In the genomic region with DNA sequence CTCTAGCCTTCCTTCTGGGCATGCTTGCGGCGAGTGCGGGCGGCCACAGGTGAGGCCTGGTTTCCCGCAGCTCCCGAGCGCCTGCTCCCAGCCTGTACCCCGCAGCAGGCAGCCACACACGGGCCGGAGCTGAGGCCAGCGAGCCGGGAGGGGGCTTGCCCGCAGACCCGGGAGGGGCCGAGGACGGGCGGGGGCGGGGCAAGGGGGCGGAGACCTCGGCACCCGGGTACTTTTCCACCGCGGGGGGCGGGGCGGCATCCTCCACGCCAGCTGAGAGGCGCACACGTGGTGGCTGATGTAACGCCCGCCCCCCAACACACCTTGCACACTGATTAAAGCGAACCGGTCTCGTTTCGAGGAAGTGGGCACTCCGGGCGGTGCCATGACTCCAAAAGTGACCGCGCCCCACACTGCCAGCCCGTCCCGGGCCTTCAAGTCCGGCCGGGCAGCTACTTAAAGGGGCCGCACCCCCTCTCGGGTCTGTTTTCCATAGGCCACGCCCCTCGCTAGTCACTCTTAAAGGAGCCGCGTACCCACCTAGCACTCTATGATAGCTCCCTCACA, we compare ENCODE assay signal across 8 mouse cellular contexts. TPM values are rescaled to one million over a fixed set of nuclear protein-coding genes. Genes with fewer than 3 reads are reported as not detected.
DNase-seq lines count a peak whose midpoint lies in the region; ATAC-seq lines count a peak whose summit lies in the region.

No protein-coding gene starts in this region.

- peaks cover 20% of the 10 kb centered on the region for H3K4me1 ChIP-seq in intestine, embryonic 16.5 days (ENCODE audit: control insufficient read depth, insufficient read depth, low read length)
- H3K4me1 ChIP-seq in midbrain, embryonic 10.5 days = peaks cover 22% of the 10 kb centered on the region

- peak; percentile 89 for ATAC-seq in intestine, embryonic 16.5 days

- H3K27ac ChIP-seq in intestine, embryonic 16.5 days (ENCODE audit: low read length) = peak overlapping the region; percentile 90
- H3K27ac ChIP-seq in midbrain, embryonic 10.5 days (replicated peaks) = peak overlapping the region; percentile 89

- intact Hi-C loops in gastrocnemius, postnatal 36 days (cut with DNase I) = loop anchor here (5.0 kb wide), 1 partner anchor 81 kb away; no protein-coding TSS in a partner anchor
- intact Hi-C loops in left cerebral cortex, postnatal 36 days (cut with DNase I) = no loop called here

- H3K4me3 ChIP-seq in intestine, embryonic 16.5 days (ENCODE audit: low read length) = peak overlapping the region; percentile 73
- H3K4me3 ChIP-seq in midbrain, embryonic 10.5 days = peak overlapping the region; percentile 79

- H3K36me3 ChIP-seq in intestine, embryonic 16.5 days (ENCODE audit: control insufficient read depth, insufficient read depth, low read length) = no peaks in the 10 kb centered on the region
- no peaks in the 10 kb centered on the region for H3K36me3 ChIP-seq in midbrain, embryonic 10.5 days

- peak overlapping the region; percentile 86 for H3K4me2 ChIP-seq in intestine, embryonic 16.5 days (ENCODE audit: low read depth, low read length)

- peak overlapping the region; percentile 82 for H3K9ac ChIP-seq in intestine, embryonic 16.5 days (ENCODE audit: low read depth, low read length)

- no peaks in the 10 kb centered on the region for H3K27me3 ChIP-seq in intestine, embryonic 16.5 days (replicated peaks; ENCODE audit: control insufficient read depth, insufficient read depth, low read length)
- H3K27me3 ChIP-seq in midbrain, embryonic 10.5 days (ENCODE audit: low read depth, poor library complexity, severe bottlenecking) = peaks cover 30% of the 10 kb centered on the region

- H3K9me3 ChIP-seq in intestine, embryonic 16.5 days (ENCODE audit: control insufficient read depth, low read length) = no peaks in the 10 kb centered on the region
- no peaks in the 10 kb centered on the region for H3K9me3 ChIP-seq in midbrain, embryonic 10.5 days (replicated peaks)

- whole genome bisulfite sequencing in intestine, embryonic 16.5 days = 0% methylated on average over 44 of the region's 48 CpGs
- under 1% methylated on average over 48 of the region's 48 CpGs for WGBS in midbrain, embryonic 10.5 days

- peak; percentile 87 for DNase-seq in adrenal gland, adult 8-10 months
- DNase-seq in embryo, embryonic 11.5 days (ENCODE audit: low read depth, low spot score) = peak; percentile 77
- DNase-seq in gastrocnemius, postnatal 36 days = peak; percentile 79 to 86
- peak; percentile 89 to 91 for DNase-seq in left cerebral cortex, postnatal 36 days (ENCODE audit: low spot score in 2 of 2)
- DNase-seq in midbrain, embryonic 10.5 days (ENCODE audit: low spot score) = peak; percentile 90
- DNase-seq in right cerebral cortex, postnatal 36 days (ENCODE audit: low spot score in 2 of 2) = peak; percentile 85 to 87
- peak; percentile 85 to 89 for DNase-seq in urinary bladder, postnatal 4 days (ENCODE audit: low spot score in 2 of 2)

RNA-seq across cellular contexts. Expression of gene Slc6a9, which starts 2.0 kb away (rescaled TPM):
- total RNA-seq in adrenal gland, adult 8-10 months (2022) = 10 to 100 TPM; 15.7 to 23.6 (median 19.2) TPM
- 1 to 10 TPM; 5.0 to 6.0 TPM for total RNA-seq in gastrocnemius, postnatal 36 days (2021)
- polyA plus RNA-seq in intestine, embryonic 16.5 days (2015; fragmentation: Nextera tagmentation; extraction: Ambion mirVana) = 10.1 and 10.8 TPM in 2 replicates
- 10 to 100 TPM; 38.1 to 40.4 TPM for total RNA-seq in left cerebral cortex, postnatal 36 days (2021)
- 6.7 and 8.6 TPM in 2 replicates for polyA plus RNA-seq in midbrain, embryonic 10.5 days (2016; fragmentation: Nextera tagmentation; extraction: Ambion mirVana)

RNA-seq across cellular contexts. Expression of gene Ccdc24, which starts 36.1 kb away (rescaled TPM):
- 1 to 10 TPM; 1.1 to 1.8 (median 1.5) TPM for total RNA-seq in adrenal gland, adult 8-10 months (2022)
- under 1 TPM in 1 of 2 experiments, not detected in 1; 0.33 TPM for total RNA-seq in gastrocnemius, postnatal 36 days (2021)
- polyA plus RNA-seq in intestine, embryonic 16.5 days (2015; fragmentation: Nextera tagmentation; extraction: Ambion mirVana) = 0.66 and 0.86 TPM in 2 replicates
- total RNA-seq in left cerebral cortex, postnatal 36 days (2021) = 1 to 10 TPM in 1 of 2 experiments, under 1 TPM in 1; 0.79 to 1.2 TPM
- 1.1 and 2.2 TPM in 2 replicates for polyA plus RNA-seq in midbrain, embryonic 10.5 days (2016; fragmentation: Nextera tagmentation; extraction: Ambion mirVana)

RNA-seq across cellular contexts. Expression of gene B4galt2, which starts 47.0 kb away (rescaled TPM):
- total RNA-seq in adrenal gland, adult 8-10 months (2022) = 10 to 100 TPM; 13.8 to 23.0 (median 19.7) TPM
- 1 to 10 TPM; 2.8 to 3.2 TPM for total RNA-seq in gastrocnemius, postnatal 36 days (2021)
- polyA plus RNA-seq in intestine, embryonic 16.5 days (2015; fragmentation: Nextera tagmentation; extraction: Ambion mirVana) = 10.5 and 11.1 TPM in 2 replicates
- total RNA-seq in left cerebral cortex, postnatal 36 days (2021) = 100 to 1,000 TPM in 1 of 2 experiments, 10 to 100 TPM in 1; 95.6 to 107 TPM
- polyA plus RNA-seq in midbrain, embryonic 10.5 days (2016; fragmentation: Nextera tagmentation; extraction: Ambion mirVana) = 24.8 and 27.9 TPM in 2 replicates

RNA-seq across cellular contexts. Expression of gene Atp6v0b, which starts 50.8 kb away (rescaled TPM):
- total RNA-seq in adrenal gland, adult 8-10 months (2022) = 100 to 1,000 TPM; 234 to 264 (median 239) TPM
- 10 to 100 TPM; 65.4 to 74.0 TPM for total RNA-seq in gastrocnemius, postnatal 36 days (2021)
- polyA plus RNA-seq in intestine, embryonic 16.5 days (2015; fragmentation: Nextera tagmentation; extraction: Ambion mirVana) = 345 and 371 TPM in 2 replicates
- total RNA-seq in left cerebral cortex, postnatal 36 days (2021) = 100 to 1,000 TPM; 432 to 445 TPM
- 193 and 213 TPM in 2 replicates for polyA plus RNA-seq in midbrain, embryonic 10.5 days (2016; fragmentation: Nextera tagmentation; extraction: Ambion mirVana)

RNA-seq across cellular contexts. Expression of gene Dph2, which starts 55.5 kb away (rescaled TPM):
- total RNA-seq in adrenal gland, adult 8-10 months (2022) = 10 to 100 TPM in 3 of 4 experiments, 1 to 10 TPM in 1; 8.7 to 13.8 (median 11.2) TPM
- 1 to 10 TPM; 1.4 to 2.6 TPM for total RNA-seq in gastrocnemius, postnatal 36 days (2021)
- 17.1 and 19.4 TPM in 2 replicates for polyA plus RNA-seq in intestine, embryonic 16.5 days (2015; fragmentation: Nextera tagmentation; extraction: Ambion mirVana)
- 10 to 100 TPM in 1 of 2 experiments, 1 to 10 TPM in 1; 6.6 to 10.8 TPM for total RNA-seq in left cerebral cortex, postnatal 36 days (2021)
- 27.9 and 30.9 TPM in 2 replicates for polyA plus RNA-seq in midbrain, embryonic 10.5 days (2016; fragmentation: Nextera tagmentation; extraction: Ambion mirVana)

Comparison
In these comparisons a context has a peak if more than half of its experiments do, and no peak if none do; other contexts are left out.
1. Peak in every context shown above with its lines: DNase-seq, ATAC-seq, H3K4me3 ChIP-seq and H3K27ac ChIP-seq.
2. RNA of gene B4galt2, which starts 47.0 kb away (total RNA-seq): 95.6 to 107 TPM in left cerebral cortex, postnatal 36 days; 13.8 to 23.0 TPM in adrenal gland, adult 8-10 months and 2.8 to 3.2 TPM in gastrocnemius, postnatal 36 days; every median in the first group is over 4 times any median in the second.